Mouse (Mus musculus) midbrain, postnatal 0 days (tissue): ENCODE results near the gene Brwd3. TPM values are rescaled to one million over a fixed set of nuclear protein-coding genes. Genes with fewer than 3 reads are reported as not detected.

Source experiments
- ATAC-seq: fragments of 200-750 bp; cut with Nextera tagmentation; 2 replicates; pipeline ENCODE4 v1.8.0; 2017; ENCODE audit warnings: moderate number of reproducible peaks, mild to moderate bottlenecking, moderate TSS enrichment, moderate library complexity; ENCODE audit not compliant: low FRiP score
- DNase-seq: peaks from one replicate; pipeline ENCODE4 v3.0.0-alpha.2; 2015; ENCODE audit warnings: low spot score
- H3K27ac ChIP-seq: fragments of 300-500 bp; sonication (generic); 2 replicates; pipeline ENCODE4 v1.5.1; 2014; ENCODE audit warnings: low read depth, mild to moderate bottlenecking, low read length, mixed read lengths
- H3K27me3 ChIP-seq: fragments of 300-500 bp; sonication (generic); 2 replicates; pipeline ENCODE4 v1.6.1; 2014; ENCODE audit warnings: low read length, control low read depth, mixed read lengths; ENCODE audit not compliant: insufficient read depth
- H3K36me3 ChIP-seq: fragments of 300-500 bp; sonication (generic); 2 replicates; pipeline ENCODE4 v1.6.1; 2014; ENCODE audit warnings: low read length, control low read depth, mixed read lengths; ENCODE audit not compliant: insufficient read depth
- H3K4me1 ChIP-seq: fragments of 300-500 bp; sonication (generic); 2 replicates; pipeline ENCODE4 v1.6.1; 2014; ENCODE audit warnings: mild to moderate bottlenecking, control low read depth, antibody characterized with exemption, low read length, mixed read lengths; ENCODE audit not compliant: insufficient read depth
- H3K4me2 ChIP-seq: fragments of 300-500 bp; sonication (generic); 2 replicates; pipeline ENCODE4 v1.6.1; 2014; ENCODE audit warnings: low read depth, mild to moderate bottlenecking, low read length, mixed read lengths; ENCODE audit not compliant: poor library complexity, severe bottlenecking
- H3K4me3 ChIP-seq: fragments of 300-500 bp; sonication (generic); 2 replicates; pipeline ENCODE4 v1.5.1; 2014; ENCODE audit warnings: low read depth, mild to moderate bottlenecking, low read length, moderate library complexity
- H3K9ac ChIP-seq: fragments of 300-500 bp; sonication (generic); replicated peaks from 2 replicates; pipeline ENCODE4 v1.6.1; 2014; ENCODE audit warnings: mild to moderate bottlenecking, low read length, moderate library complexity, mixed read lengths; ENCODE audit not compliant: poor library complexity, severe bottlenecking
- H3K9me3 ChIP-seq: fragments of 300-500 bp; sonication (generic); 2 replicates; pipeline ENCODE4 v1.6.1; 2016; ENCODE audit warnings: low read length, control low read depth
- CTCF ChIP-seq: IDR thresholded peaks from 2 replicates; pipeline ENCODE4 v1.5.1; 2016; ENCODE audit warnings: antibody characterized with exemption, mild to moderate bottlenecking
- WGBS: fragments of 180-500 bp; shearing (Covaris S2); extraction: QIAGEN DNeasy Blood & Tissue Kit; methylation state at CpG from one replicate; pipeline ENCODE4 v1.1.7; 2014; 5-methylcytosine and 5-hydroxymethylcytosine counted together
- polyA plus RNA-seq: library from polyadenylated mRNA; unstranded; fragments of >200 nt; fragmentation: Nextera tagmentation; extraction: Ambion mirVana; gene quantifications from 2 replicates; pipeline ENCODE4 v1.2.1, GENCODE M21; 2015
- total RNA-seq: library from RNA; depleted of rRNA; stranded (reverse); fragments of >200 nt; gene quantifications from 2 replicates; pipeline ENCODE4 v1.2.3, GENCODE M21; 2014; rRNA removed

Brwd3 gene
- total RNA-seq (4.8 and 7.6 TPM in 2 replicates), polyA plus RNA-seq (1.3 and 2.5 TPM in 2 replicates)

DNA sequence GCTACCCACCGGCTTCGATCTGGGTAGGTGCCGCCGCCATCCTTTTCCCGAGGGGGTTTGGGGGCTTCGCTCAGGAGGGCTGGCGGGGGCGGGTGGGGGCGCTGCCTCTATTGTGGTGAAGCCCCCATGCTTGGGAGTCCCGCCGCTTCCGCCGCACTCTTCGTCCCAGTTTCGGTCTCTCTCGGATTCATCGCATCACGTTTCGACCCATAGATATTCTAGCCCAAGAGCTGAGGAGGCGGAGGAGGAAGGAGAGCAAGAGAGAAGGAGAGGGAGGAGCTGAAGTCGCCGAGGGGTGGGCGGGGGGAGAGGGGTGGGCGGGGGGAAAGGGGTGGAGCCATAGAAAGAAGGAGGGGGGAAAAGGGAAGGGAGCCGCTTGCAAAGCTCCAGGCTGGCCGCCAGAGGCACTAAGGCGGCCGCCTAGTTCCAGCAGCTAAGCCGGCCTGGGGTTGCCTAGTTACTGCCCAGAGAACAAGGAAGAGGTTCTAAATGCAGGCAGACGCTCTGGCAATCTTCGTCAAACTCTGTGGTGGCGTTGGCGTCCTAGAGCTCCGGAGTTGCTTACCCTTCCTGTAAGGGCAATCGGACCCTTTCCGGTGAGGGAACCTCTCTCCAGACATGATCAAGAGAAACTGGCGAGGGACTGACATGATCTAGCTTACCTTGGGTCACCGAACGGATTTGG, at the start of gene Brwd3:
Gene Brwd3 (minus strand): TSS at position 283 of the 685 bp plus-strand sequence.
- Histone ChIP-seq H3K27me3 (no peaks in the 10 kb centered on the region), H3K9ac (peak within 1 kb of the TSS; percentile 59), H3K9me3 (no peaks in the 10 kb centered on the region), H3K4me1 (no peaks in the 10 kb centered on the region), H3K4me3 (peak within 1 kb of the TSS; percentile 56), H3K27ac (peak within 1 kb of the TSS; percentile 73), H3K4me2 (peak within 1 kb of the TSS; percentile 50), H3K36me3 (no peaks in the 10 kb centered on the region)
- WGBS: 17% methylated on average over 31 of the region's 39 CpGs
- ATAC-seq (peak; percentile 97), DNase-seq (peak; percentile 94)
- TF ChIP-seq CTCF: peak; percentile 59

GRCm38 (mm10) chrX:108862632-108863031, 28.5 kb upstream of the Brwd3 start:
- WGBS: 81% methylated on average over 4 of the region's 4 CpGs
- H3K27ac ChIP-seq: no peak overlapping the region
- no peak overlapping the region for H3K4me3 ChIP-seq
- no peaks in the 10 kb centered on the region for H3K27me3 ChIP-seq
- H3K36me3 ChIP-seq: no peaks in the 10 kb centered on the region
- TF ChIP-seq CTCF: peak; percentile 46
- no peaks in the 10 kb centered on the region for H3K9me3 ChIP-seq
- H3K4me1 ChIP-seq: no peaks in the 10 kb centered on the region
- DNase-seq (peak; percentile 1), ATAC-seq (no peak)
- H3K9ac ChIP-seq: no peak overlapping the region
- no peak overlapping the region for H3K4me2 ChIP-seq

GRCm38 (mm10) chrX:108842705-108843104, 8.5 kb upstream of the Brwd3 start:
- H3K36me3 ChIP-seq: no peaks in the 10 kb centered on the region
- H3K4me2 ChIP-seq: no peak overlapping the region
- H3K4me3 ChIP-seq: no peak overlapping the region
- DNase-seq (no peak), ATAC-seq (no peak)
- no peaks in the 10 kb centered on the region for H3K27me3 ChIP-seq
- H3K27ac ChIP-seq: no peak overlapping the region
- H3K9ac ChIP-seq: no peak overlapping the region
- no peaks in the 10 kb centered on the region for H3K9me3 ChIP-seq
- no peaks in the 10 kb centered on the region for H3K4me1 ChIP-seq
- TF ChIP-seq CTCF: no peak
- WGBS: 95% methylated on average over 2 of the region's 2 CpGs

- Histone ChIP-seq H3K9me3 (no peaks in the 10 kb centered on the region), H3K4me2 (no peak overlapping the region), H3K9ac (no peak overlapping the region), H3K27me3 (no peaks in the 10 kb centered on the region), H3K4me3 (no peak overlapping the region), H3K36me3 (no peaks in the 10 kb centered on the region), H3K4me1 (no peaks in the 10 kb centered on the region), H3K27ac (no peak overlapping the region)
- DNase-seq (no peak), ATAC-seq (no peak)
- no peak for TF ChIP-seq CTCF
- WGBS: 83% methylated on average over 2 of the region's 2 CpGs
Measured at GRCm38 (mm10) chrX:108836416-108836815, 2.2 kb upstream of the Brwd3 start.

- no peak for TF ChIP-seq CTCF
- 65% methylated on average over 5 of the region's 5 CpGs for WGBS
- Histone ChIP-seq H3K4me2 (peak overlapping the region; percentile 37), H3K9ac (no peak overlapping the region), H3K4me1 (no peaks in the 10 kb centered on the region), H3K36me3 (no peaks in the 10 kb centered on the region), H3K4me3 (peak overlapping the region; percentile 56), H3K27me3 (no peaks in the 10 kb centered on the region), H3K9me3 (no peaks in the 10 kb centered on the region), H3K27ac (no peak overlapping the region)
- no peak for DNase-seq
- no peak for ATAC-seq
Measured at GRCm38 (mm10) chrX:108835233-108835632, 1.1 kb upstream of the Brwd3 start.

GRCm38 (mm10) chrX:108833381-108834020, 671 bp downstream of the Brwd3 start:
- Histone ChIP-seq H3K4me1 (no peaks in the 10 kb centered on the region), H3K9ac (peak overlapping the region; percentile 59), H3K9me3 (no peaks in the 10 kb centered on the region), H3K36me3 (no peaks in the 10 kb centered on the region), H3K27ac (peak overlapping the region; percentile 73), H3K4me3 (peak overlapping the region; percentile 56), H3K27me3 (no peaks in the 10 kb centered on the region), H3K4me2 (peak overlapping the region; percentile 50)
- no peak for TF ChIP-seq CTCF
- WGBS: 25% methylated on average over 18 of the region's 21 CpGs
- DNase-seq: peak; percentile 1
- peak; percentile 54 for ATAC-seq
